Mouse (Mus musculus): ENCODE measurements around the gene Nbea. TPM values are rescaled to one million over a fixed set of nuclear protein-coding genes. Genes with fewer than 3 reads are reported as not detected.
"Not testable (repeated sequence)": the region's sequence is repeated elsewhere in the genome, so short reads cannot be mapped to it uniquely, and the experiment has no call there.

The Nbea gene
- polyA plus RNA-seq, 1 experiment, result 1.9 TPM

DNA sequence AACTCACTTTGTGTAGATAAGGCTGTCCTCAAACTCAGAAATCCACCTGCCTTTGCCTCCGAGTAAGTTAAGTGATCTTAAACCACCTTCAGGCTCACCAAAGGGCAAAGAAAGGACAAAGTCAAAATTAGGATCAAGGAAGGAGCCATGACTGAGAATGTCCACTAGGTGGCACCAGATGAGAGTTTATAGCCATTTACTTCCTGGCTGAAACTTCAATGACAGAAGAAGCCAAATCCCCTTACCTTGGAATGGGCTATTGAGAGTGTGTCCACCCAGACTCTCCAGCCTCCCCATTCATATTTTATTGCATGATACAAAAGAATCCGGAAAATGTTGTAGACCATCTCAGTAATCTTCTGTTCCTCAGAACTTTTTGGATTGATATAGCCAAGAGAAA, 175.5 kb downstream of the Nbea start:
- 26% methylated on average over 2 of the region's 2 CpGs for WGBS
- no peaks in the 10 kb centered on the region for H3K4me1 ChIP-seq (ENCODE audit: control insufficient read depth, insufficient read depth, low read length)
- TF ChIP-seq CTCF (IDR thresholded peaks at IDR 0.05; ENCODE audit: control insufficient read depth, insufficient read depth, low read length) (0 out of 2 replicates have a peak, but pooled peaks have one; percentile 15), POLR2A (IDR thresholded peaks at IDR 0.05; ENCODE audit: borderline replicate concordance, control insufficient read depth, low read depth, low read length) (no peak)
- no peak overlapping the region for H3K4me3 ChIP-seq (replicated peaks; ENCODE audit: control insufficient read depth, low read depth, low read length)
- H3K27ac ChIP-seq (ENCODE audit: control insufficient read depth, insufficient read depth, low read depth, low read length, poor library complexity), result no peak overlapping the region

DNA sequence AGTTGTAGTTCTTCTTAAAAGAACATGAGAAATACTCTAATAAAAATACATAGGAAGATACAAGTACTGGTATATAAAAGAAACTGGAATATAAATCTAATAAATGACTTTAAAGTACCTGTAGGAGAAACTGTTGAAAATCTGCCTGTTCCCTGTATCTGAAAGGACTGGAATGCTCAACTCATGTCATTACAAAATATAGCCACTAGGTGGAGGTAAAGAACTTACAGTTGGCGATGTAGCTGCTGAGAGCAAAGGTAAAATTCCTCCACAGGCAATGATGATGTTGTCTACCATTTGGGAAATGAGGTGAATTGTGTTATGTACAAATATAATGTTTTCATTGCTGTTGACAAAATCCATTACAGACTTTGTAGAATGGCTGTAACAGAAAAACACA, 183.2 kb downstream of the Nbea start:
- TF ChIP-seq POLR2A (IDR thresholded peaks at IDR 0.05; ENCODE audit: borderline replicate concordance, control insufficient read depth, low read depth, low read length) (no peak), CTCF (IDR thresholded peaks at IDR 0.05; ENCODE audit: control insufficient read depth, insufficient read depth, low read length) (no peak)
- H3K27ac ChIP-seq (ENCODE audit: control insufficient read depth, insufficient read depth, low read depth, low read length, poor library complexity), result no peak overlapping the region
- H3K4me3 ChIP-seq (replicated peaks; ENCODE audit: control insufficient read depth, low read depth, low read length), result no peak overlapping the region
- no peaks in the 10 kb centered on the region for H3K4me1 ChIP-seq (ENCODE audit: control insufficient read depth, insufficient read depth, low read length)
- WGBS, result 0% methylated on average over 1 of the region's 1 CpGs

DNA sequence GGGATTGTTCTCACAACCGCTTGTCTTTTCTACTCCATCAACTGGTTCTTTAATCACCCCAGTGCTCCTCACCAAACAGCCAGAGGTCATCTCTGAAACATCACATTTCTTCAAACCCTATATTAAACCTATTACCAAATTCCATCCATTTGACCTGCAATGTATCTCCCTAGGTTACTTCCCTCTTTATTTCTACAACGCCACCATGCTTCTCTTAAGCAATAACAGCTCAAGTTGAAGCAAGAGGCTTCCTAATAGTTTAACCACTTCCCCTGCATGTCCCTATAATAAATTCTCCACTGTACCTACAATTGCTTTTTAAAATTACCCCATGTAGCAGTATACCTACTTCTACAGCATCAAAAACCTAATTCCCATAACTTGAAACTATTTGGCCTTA, 205.1 kb downstream of the Nbea start:
- Histone ChIP-seq H3K4me1 (ENCODE audit: control insufficient read depth, insufficient read depth, low read length) (no peaks in the 10 kb centered on the region), H3K4me3 (replicated peaks; ENCODE audit: control insufficient read depth, low read depth, low read length) (no peak overlapping the region), H3K27ac (ENCODE audit: control insufficient read depth, insufficient read depth, low read depth, low read length, poor library complexity) (no peak overlapping the region)
- TF ChIP-seq POLR2A (IDR thresholded peaks at IDR 0.05; ENCODE audit: borderline replicate concordance, control insufficient read depth, low read depth, low read length) (no peak), CTCF (IDR thresholded peaks at IDR 0.05; ENCODE audit: control insufficient read depth, insufficient read depth, low read length) (no peak)
- WGBS, result 35% methylated on average over 2 of the region's 2 CpGs

DNA sequence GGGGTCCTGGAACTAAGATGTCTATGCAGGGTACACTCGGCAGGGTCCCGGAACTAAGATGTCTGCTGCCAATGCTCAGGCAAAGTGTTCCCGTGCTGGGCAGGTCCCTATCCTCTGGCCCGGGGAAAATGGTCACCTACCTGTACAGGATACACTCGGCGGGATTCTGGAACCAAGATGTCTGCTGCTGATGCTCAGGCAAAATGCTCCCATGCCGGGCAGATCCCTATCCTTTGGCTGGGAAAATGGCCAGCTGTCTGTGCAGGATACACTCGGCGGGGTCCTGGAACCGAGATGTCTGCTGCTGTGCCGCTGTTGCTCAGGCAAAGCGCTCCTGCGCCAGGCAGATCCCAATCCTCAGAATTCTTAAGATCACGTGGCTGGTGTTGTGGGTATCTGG, 206.5 kb downstream of the Nbea start:
- not testable (repeated sequence) for H3K27ac ChIP-seq (ENCODE audit: control insufficient read depth, insufficient read depth, low read depth, low read length, poor library complexity); H3K4me1 ChIP-seq (ENCODE audit: control insufficient read depth, insufficient read depth, low read length); H3K4me3 ChIP-seq (replicated peaks; ENCODE audit: control insufficient read depth, low read depth, low read length)
- 94% methylated on average over 14 of the region's 14 CpGs for WGBS

DNA sequence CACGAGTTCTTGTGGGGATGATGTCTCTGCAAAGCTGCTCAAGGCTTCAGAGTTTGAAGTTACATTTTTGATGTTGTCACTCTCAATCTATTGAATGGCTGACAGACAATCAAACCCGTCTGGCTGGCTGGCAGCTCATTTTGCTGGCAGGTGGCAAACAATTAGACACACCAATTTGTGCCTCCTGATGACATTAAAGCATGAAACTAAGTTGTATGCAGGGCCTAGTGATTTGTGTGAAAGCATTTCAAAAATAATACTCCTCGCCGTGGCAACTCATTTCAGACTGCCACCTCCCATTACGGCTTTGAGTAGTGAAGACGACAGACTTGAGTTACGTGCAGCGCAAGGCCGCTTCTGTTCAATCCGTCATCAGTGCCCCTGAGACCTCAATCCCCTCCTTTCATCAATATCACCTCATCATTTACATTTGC, 217.8 kb downstream of the Nbea start:
- Histone ChIP-seq H3K4me1 (ENCODE audit: control insufficient read depth, insufficient read depth, low read length) (no peaks in the 10 kb centered on the region), H3K4me3 (replicated peaks; ENCODE audit: control insufficient read depth, low read depth, low read length) (no peak overlapping the region), H3K27ac (ENCODE audit: control insufficient read depth, insufficient read depth, low read depth, low read length, poor library complexity) (no peak overlapping the region)
- TF ChIP-seq CTCF (IDR thresholded peaks at IDR 0.05; ENCODE audit: control insufficient read depth, insufficient read depth, low read length) (no peak), POLR2A (IDR thresholded peaks at IDR 0.05; ENCODE audit: borderline replicate concordance, control insufficient read depth, low read depth, low read length) (no peak)
- WGBS, result 83% methylated on average over 10 of the region's 10 CpGs

DNA sequence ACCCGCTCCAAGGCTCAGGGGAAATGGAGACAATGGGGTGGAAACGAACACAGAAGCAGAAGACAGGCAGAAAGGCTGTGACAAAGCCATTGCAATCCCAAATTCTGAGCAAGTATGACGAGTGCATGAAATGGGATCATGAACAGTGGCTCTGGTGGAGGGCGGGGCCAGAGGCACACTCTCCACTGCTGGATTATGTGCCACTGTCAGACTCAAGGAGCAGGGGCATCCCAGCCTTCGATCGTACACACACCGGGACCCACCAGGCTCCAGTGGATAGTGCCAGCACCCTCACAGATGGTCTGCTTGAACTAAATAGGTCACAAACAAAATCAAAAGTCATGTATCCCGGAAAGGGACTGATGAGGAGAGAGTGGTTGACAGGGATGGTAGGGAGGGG, 220.5 kb downstream of the Nbea start:
- H3K27ac ChIP-seq (ENCODE audit: control insufficient read depth, insufficient read depth, low read depth, low read length, poor library complexity), result no peak overlapping the region
- no peak for TF ChIP-seq CTCF (IDR thresholded peaks at IDR 0.05; ENCODE audit: control insufficient read depth, insufficient read depth, low read length)
- no peak for TF ChIP-seq POLR2A (IDR thresholded peaks at IDR 0.05; ENCODE audit: borderline replicate concordance, control insufficient read depth, low read depth, low read length)
- 84% methylated on average over 8 of the region's 8 CpGs for WGBS

DNA sequence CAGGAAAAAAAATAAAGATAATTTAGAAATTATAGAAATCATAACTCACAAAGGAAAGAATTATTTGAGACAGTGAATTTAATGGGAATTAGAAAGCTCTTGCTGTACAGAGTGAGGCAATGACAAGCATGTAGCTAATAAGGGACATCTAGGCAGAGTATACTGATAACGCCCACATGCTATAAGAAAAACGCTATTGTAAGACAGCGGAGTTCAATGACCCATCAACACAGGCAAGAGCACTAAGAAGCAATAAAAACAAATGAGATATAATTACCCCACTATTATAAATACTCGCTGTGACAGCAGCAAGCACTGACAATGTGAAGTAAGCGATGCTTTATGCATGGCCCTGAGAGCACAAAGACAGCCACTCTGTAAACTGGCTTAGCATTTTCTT, 233.5 kb downstream of the Nbea start:
- Histone ChIP-seq H3K4me1 (ENCODE audit: control insufficient read depth, insufficient read depth, low read length) (no peaks in the 10 kb centered on the region), H3K4me3 (replicated peaks; ENCODE audit: control insufficient read depth, low read depth, low read length) (no peak overlapping the region), H3K27ac (ENCODE audit: control insufficient read depth, insufficient read depth, low read depth, low read length, poor library complexity) (no peak overlapping the region)
- 92% methylated on average over 5 of the region's 5 CpGs for WGBS
- TF ChIP-seq CTCF (IDR thresholded peaks at IDR 0.05; ENCODE audit: control insufficient read depth, insufficient read depth, low read length) (no peak), POLR2A (IDR thresholded peaks at IDR 0.05; ENCODE audit: borderline replicate concordance, control insufficient read depth, low read depth, low read length) (no peak)

More for the DNA sequence above, 220.5 kb downstream of the Nbea start:
- H3K4me1 ChIP-seq (ENCODE audit: control insufficient read depth, insufficient read depth, low read length), result no peaks in the 10 kb centered on the region
- H3K4me3 ChIP-seq (replicated peaks; ENCODE audit: control insufficient read depth, low read depth, low read length), result no peak overlapping the region

DNA sequence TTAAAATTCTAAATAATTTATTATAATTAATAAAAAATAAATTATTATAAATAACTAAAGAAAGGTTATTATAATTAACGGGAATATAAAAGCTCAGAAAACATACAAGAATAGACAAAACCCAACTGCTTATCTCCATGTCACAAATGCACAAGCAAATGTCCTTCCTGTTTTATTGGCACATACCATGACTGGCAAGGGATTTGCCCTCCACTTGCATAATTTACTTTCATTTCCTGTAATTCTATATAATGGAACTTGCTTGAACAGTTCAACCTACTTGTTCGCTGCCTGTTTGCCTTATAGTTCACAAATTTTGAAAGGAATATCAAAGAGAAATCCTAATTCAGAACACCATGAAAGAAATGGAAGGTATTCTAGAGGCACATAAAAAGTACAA, 234.4 kb downstream of the Nbea start:
- WGBS, result 32% methylated on average over 2 of the region's 2 CpGs
- no peak overlapping the region for H3K27ac ChIP-seq (ENCODE audit: control insufficient read depth, insufficient read depth, low read depth, low read length, poor library complexity)
- no peak overlapping the region for H3K4me3 ChIP-seq (replicated peaks; ENCODE audit: control insufficient read depth, low read depth, low read length)
- TF ChIP-seq POLR2A (IDR thresholded peaks at IDR 0.05; ENCODE audit: borderline replicate concordance, control insufficient read depth, low read depth, low read length), result no peak
- no peak for TF ChIP-seq CTCF (IDR thresholded peaks at IDR 0.05; ENCODE audit: control insufficient read depth, insufficient read depth, low read length)
- H3K4me1 ChIP-seq (ENCODE audit: control insufficient read depth, insufficient read depth, low read length), result no peaks in the 10 kb centered on the region

DNA sequence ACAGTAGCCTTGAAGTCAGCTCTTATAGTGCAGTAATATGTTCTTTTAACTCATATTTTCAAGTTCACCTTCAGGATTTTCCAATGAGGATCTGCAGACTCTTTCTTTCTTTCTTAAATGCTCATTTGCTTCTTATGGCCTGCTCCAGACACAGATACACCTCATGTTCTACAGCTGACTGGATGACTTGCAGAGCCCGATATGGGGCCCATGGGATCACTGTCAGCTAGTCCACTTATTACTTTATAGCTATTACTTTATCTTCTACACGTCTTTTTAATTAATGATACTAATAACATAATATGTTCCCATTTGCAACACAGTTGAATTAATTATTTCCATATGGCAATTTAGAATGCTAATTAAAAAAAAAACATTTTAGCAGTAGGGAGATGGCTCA, 256.2 kb downstream of the Nbea start:
- WGBS, result 79% methylated on average over 2 of the region's 2 CpGs

More for the DNA sequence above, 256.2 kb downstream of the Nbea start:
- no peaks in the 10 kb centered on the region for H3K4me1 ChIP-seq (ENCODE audit: control insufficient read depth, insufficient read depth, low read length)
- TF ChIP-seq CTCF (IDR thresholded peaks at IDR 0.05; ENCODE audit: control insufficient read depth, insufficient read depth, low read length) (no peak), POLR2A (IDR thresholded peaks at IDR 0.05; ENCODE audit: borderline replicate concordance, control insufficient read depth, low read depth, low read length) (no peak)
- no peak overlapping the region for H3K27ac ChIP-seq (ENCODE audit: control insufficient read depth, insufficient read depth, low read depth, low read length, poor library complexity)
- no peak overlapping the region for H3K4me3 ChIP-seq (replicated peaks; ENCODE audit: control insufficient read depth, low read depth, low read length)

Data from bone marrow, adult 2 months (tissue).